Mouse (Mus musculus) heart, embryonic 13.5 days (tissue): ENCODE results near the gene Flnb. TPM values are rescaled to one million over a fixed set of nuclear protein-coding genes. Genes with fewer than 3 reads are reported as not detected.
A peak's percentile ranks its signal among the peaks of the same experiment; 100 is the strongest.

Experiments used
- ATAC-seq: fragments of 200-750 bp; cut with Nextera tagmentation; 2 replicates; pipeline ENCODE4 v1.8.0; 2017; ENCODE audit warnings: moderate TSS enrichment; ENCODE audit not compliant: insufficient number of reproducible peaks, low FRiP score, low TSS enrichment; ENCODE audit errors: extremely low read depth
- H3K27ac ChIP-seq: fragments of 300-500 bp; sonication (generic); replicated peaks from 2 replicates; pipeline ENCODE4 v1.5.1; 2015; ENCODE audit warnings: moderate library complexity, mild to moderate bottlenecking, inconsistent platforms
- H3K27me3 ChIP-seq: fragments of 300-500 bp; sonication (generic); replicated peaks from 2 replicates; pipeline ENCODE4 v1.6.1; 2015; ENCODE audit warnings: mild to moderate bottlenecking, inconsistent platforms
- H3K36me3 ChIP-seq: fragments of 300-500 bp; sonication (generic); 2 replicates; pipeline ENCODE4 v1.6.1; 2015; ENCODE audit warnings: mild to moderate bottlenecking, inconsistent platforms
- H3K4me1 ChIP-seq: fragments of 300-500 bp; sonication (generic); 2 replicates; pipeline ENCODE4 v1.6.1; 2015; ENCODE audit warnings: inconsistent platforms
- H3K4me2 ChIP-seq: fragments of 300-500 bp; sonication (generic); 2 replicates; pipeline ENCODE4 v1.6.1; 2015; ENCODE audit warnings: inconsistent platforms, mild to moderate bottlenecking, moderate library complexity
- H3K4me3 ChIP-seq: fragments of 300-500 bp; sonication (generic); 2 replicates; pipeline ENCODE4 v1.5.1; 2015; ENCODE audit warnings: moderate library complexity, mild to moderate bottlenecking, inconsistent platforms
- H3K9ac ChIP-seq: fragments of 300-500 bp; sonication (generic); 2 replicates; pipeline ENCODE4 v1.6.1; 2015; ENCODE audit warnings: inconsistent platforms, mild to moderate bottlenecking, moderate library complexity
- H3K9me3 ChIP-seq: fragments of 300-500 bp; sonication (generic); 2 replicates; pipeline ENCODE4 v1.6.1; 2016; ENCODE audit warnings: inconsistent platforms
- whole genome bisulfite sequencing: fragments of 180-500 bp; shearing (Covaris S2); methylation state at CpG from one replicate; pipeline ENCODE4 v1.1.7; 2015; ENCODE audit warnings: mixed read lengths; 5-methylcytosine and 5-hydroxymethylcytosine counted together
- polyA plus RNA-seq: library from polyadenylated mRNA; unstranded; fragments of >200 nt; fragmentation: Nextera tagmentation; extraction: Ambion mirVana; gene quantifications from 2 replicates; pipeline ENCODE4 v1.2.1, GENCODE M21; 2015

Gene Flnb
- polyA plus RNA-seq, 1 experiment from 2014 or later, result 8.5 TPM

GRCm38 (mm10) chr14:7864506-7864899 lies 46.7 kb downstream of the Flnb start:
- Histone ChIP-seq H3K4me2 (no peak overlapping the region), H3K36me3 (peaks cover 15% of the 10 kb centered on the region), H3K9me3 (no peaks in the 10 kb centered on the region), H3K4me1 (peaks cover 36% of the 10 kb centered on the region), H3K9ac (no peak overlapping the region), H3K27me3 (no peaks in the 10 kb centered on the region), H3K4me3 (no peak overlapping the region), H3K27ac (peak overlapping the region; percentile 62)
- 40% methylated on average over 9 of the region's 9 CpGs for WGBS
- ATAC-seq, result no peak

GRCm38 (mm10) chr14:7867224-7867623 lies 49.5 kb downstream of the Flnb start:
- ATAC-seq, result no peak
- Histone ChIP-seq H3K9me3 (no peaks in the 10 kb centered on the region), H3K27ac (no peak overlapping the region), H3K9ac (no peak overlapping the region), H3K4me2 (no peak overlapping the region), H3K4me1 (peaks cover 29% of the 10 kb centered on the region), H3K4me3 (no peak overlapping the region), H3K27me3 (no peaks in the 10 kb centered on the region), H3K36me3 (peaks cover 29% of the 10 kb centered on the region)
- WGBS, result 80% methylated on average over 7 of the region's 7 CpGs

GRCm38 (mm10) chr14:7867841-7868240 lies 50.1 kb downstream of the Flnb start:
- Histone ChIP-seq H3K4me1 (peaks cover 29% of the 10 kb centered on the region), H3K4me2 (no peak overlapping the region), H3K27ac (peak overlapping the region; percentile 24; the same call in 1 of the 2 replicates), H3K36me3 (peaks cover 30% of the 10 kb centered on the region), H3K27me3 (no peaks in the 10 kb centered on the region), H3K9me3 (no peaks in the 10 kb centered on the region), H3K4me3 (no peak overlapping the region), H3K9ac (no peak overlapping the region)
- WGBS, result 67% methylated on average over 3 of the region's 3 CpGs
- no peak for ATAC-seq

GRCm38 (mm10) chr14:7869796-7870195 lies 52.0 kb downstream of the Flnb start:
- Histone ChIP-seq H3K36me3 (peaks cover 46% of the 10 kb centered on the region), H3K4me3 (no peak overlapping the region), H3K27ac (no peak overlapping the region), H3K9me3 (no peaks in the 10 kb centered on the region), H3K4me2 (no peak overlapping the region), H3K9ac (no peak overlapping the region), H3K27me3 (no peaks in the 10 kb centered on the region), H3K4me1 (peaks cover 13% of the 10 kb centered on the region)
- WGBS, result 91% methylated on average over 4 of the region's 6 CpGs
- ATAC-seq, result no peak

- Histone ChIP-seq H3K9ac (no peak overlapping the region), H3K9me3 (no peaks in the 10 kb centered on the region), H3K4me3 (no peak overlapping the region), H3K27ac (no peak overlapping the region), H3K4me2 (no peak overlapping the region), H3K27me3 (no peaks in the 10 kb centered on the region), H3K4me1 (no peaks in the 10 kb centered on the region), H3K36me3 (peaks cover 52% of the 10 kb centered on the region)
- ATAC-seq, result no peak
- WGBS, result 68% methylated on average over 2 of the region's 2 CpGs
Measured at GRCm38 (mm10) chr14:7873552-7873951, 55.8 kb downstream of the Flnb start.

- no peaks in the 10 kb centered on the region for H3K9me3 ChIP-seq
- peak overlapping the region; percentile 29; the same call in 1 of the 2 replicates for H3K27ac ChIP-seq
- WGBS, result 53% methylated on average over 4 of the region's 4 CpGs
Measured at GRCm38 (mm10) chr14:7874495-7874894, 56.7 kb downstream of the Flnb start.

GRCm38 (mm10) chr14:7877957-7878356 lies 60.2 kb downstream of the Flnb start:
- no peak overlapping the region for H3K4me2 ChIP-seq
- 57% methylated on average over 2 of the region's 2 CpGs for WGBS
- H3K9ac ChIP-seq, result no peak overlapping the region
- H3K27ac ChIP-seq, result no peak overlapping the region
- H3K27me3 ChIP-seq, result no peaks in the 10 kb centered on the region
- H3K4me1 ChIP-seq, result no peaks in the 10 kb centered on the region
- H3K4me3 ChIP-seq, result no peak overlapping the region
- peaks cover 54% of the 10 kb centered on the region for H3K36me3 ChIP-seq
- no peak for ATAC-seq
- H3K9me3 ChIP-seq, result no peaks in the 10 kb centered on the region

More at GRCm38 (mm10) chr14:7874495-7874894, 56.7 kb downstream of the Flnb start:
- Histone ChIP-seq H3K4me3 (no peak overlapping the region), H3K36me3 (peaks cover 51% of the 10 kb centered on the region), H3K4me2 (no peak overlapping the region), H3K27me3 (no peaks in the 10 kb centered on the region), H3K4me1 (no peaks in the 10 kb centered on the region), H3K9ac (no peak overlapping the region)
- ATAC-seq, result no peak

- no peaks in the 10 kb centered on the region for H3K9me3 ChIP-seq
- H3K36me3 ChIP-seq, result peaks cover 58% of the 10 kb centered on the region
- H3K4me2 ChIP-seq, result no peak overlapping the region
- 87% methylated on average over 6 of the region's 6 CpGs for WGBS
- H3K27ac ChIP-seq, result no peak overlapping the region
- H3K4me3 ChIP-seq, result no peak overlapping the region
- no peak for ATAC-seq
- H3K4me1 ChIP-seq, result no peaks in the 10 kb centered on the region
- H3K27me3 ChIP-seq, result no peaks in the 10 kb centered on the region
- H3K9ac ChIP-seq, result no peak overlapping the region
Measured at GRCm38 (mm10) chr14:7880389-7880788, 62.6 kb downstream of the Flnb start.

- no peaks in the 10 kb centered on the region for H3K9me3 ChIP-seq
- H3K27me3 ChIP-seq, result no peaks in the 10 kb centered on the region
- no peaks in the 10 kb centered on the region for H3K4me1 ChIP-seq
- peaks cover 61% of the 10 kb centered on the region for H3K36me3 ChIP-seq
- H3K4me2 ChIP-seq, result no peak overlapping the region
- no peak overlapping the region for H3K4me3 ChIP-seq
- H3K9ac ChIP-seq, result no peak overlapping the region
- no peak overlapping the region for H3K27ac ChIP-seq
- ATAC-seq, result no peak
- 84% methylated on average over 11 of the region's 11 CpGs for WGBS
Measured at GRCm38 (mm10) chr14:7881533-7881932, 63.8 kb downstream of the Flnb start.

- H3K9me3 ChIP-seq, result no peaks in the 10 kb centered on the region
- 61% methylated on average over 8 of the region's 8 CpGs for WGBS
- peaks cover 66% of the 10 kb centered on the region for H3K36me3 ChIP-seq
- H3K4me2 ChIP-seq, result no peak overlapping the region
- no peak for ATAC-seq
- no peaks in the 10 kb centered on the region for H3K27me3 ChIP-seq
- H3K4me3 ChIP-seq, result no peak overlapping the region
- no peak overlapping the region for H3K9ac ChIP-seq
- no peak overlapping the region for H3K27ac ChIP-seq
- 0 out of 2 replicates have a peak, but pooled peaks cover 4% of the 10 kb centered on the region for H3K4me1 ChIP-seq
Measured at GRCm38 (mm10) chr14:7882050-7882449, 64.3 kb downstream of the Flnb start.

- no peak overlapping the region for H3K9ac ChIP-seq
- WGBS, result 85% methylated on average over 1 of the region's 1 CpGs
- no peak for ATAC-seq
Measured at GRCm38 (mm10) chr14:7884158-7884557, 66.4 kb downstream of the Flnb start.

GRCm38 (mm10) chr14:7884841-7885240 lies 67.1 kb downstream of the Flnb start:
- Histone ChIP-seq H3K4me1 (peaks cover 21% of the 10 kb centered on the region), H3K4me2 (no peak overlapping the region), H3K4me3 (no peak overlapping the region), H3K9ac (no peak overlapping the region), H3K27ac (no peak overlapping the region), H3K9me3 (no peaks in the 10 kb centered on the region), H3K36me3 (peaks cover 73% of the 10 kb centered on the region), H3K27me3 (no peaks in the 10 kb centered on the region)
- WGBS, result 84% methylated on average over 4 of the region's 4 CpGs
- ATAC-seq, result no peak

More at GRCm38 (mm10) chr14:7884158-7884557, 66.4 kb downstream of the Flnb start:
- Histone ChIP-seq H3K4me2 (no peak overlapping the region), H3K4me1 (peaks cover 14% of the 10 kb centered on the region), H3K36me3 (peaks cover 70% of the 10 kb centered on the region), H3K27me3 (no peaks in the 10 kb centered on the region), H3K4me3 (no peak overlapping the region), H3K27ac (no peak overlapping the region), H3K9me3 (no peaks in the 10 kb centered on the region)
